Mouse (Mus musculus) embryo, embryonic 9.5 days (tissue): ENCODE measurements around the gene Utp11.
A peak's percentile ranks its signal among the peaks of the same experiment; 100 is the strongest.
"Not testable (repeated sequence)": the region's sequence is repeated elsewhere in the genome, so short reads cannot be mapped to it uniquely, and the experiment has no call there.

Experiments
- DNase-seq: peaks from one replicate; pipeline ENCODE4 v3.0.0-alpha.2; 2017; ENCODE audit errors: extremely low spot score

Gene Utp11

DNA sequence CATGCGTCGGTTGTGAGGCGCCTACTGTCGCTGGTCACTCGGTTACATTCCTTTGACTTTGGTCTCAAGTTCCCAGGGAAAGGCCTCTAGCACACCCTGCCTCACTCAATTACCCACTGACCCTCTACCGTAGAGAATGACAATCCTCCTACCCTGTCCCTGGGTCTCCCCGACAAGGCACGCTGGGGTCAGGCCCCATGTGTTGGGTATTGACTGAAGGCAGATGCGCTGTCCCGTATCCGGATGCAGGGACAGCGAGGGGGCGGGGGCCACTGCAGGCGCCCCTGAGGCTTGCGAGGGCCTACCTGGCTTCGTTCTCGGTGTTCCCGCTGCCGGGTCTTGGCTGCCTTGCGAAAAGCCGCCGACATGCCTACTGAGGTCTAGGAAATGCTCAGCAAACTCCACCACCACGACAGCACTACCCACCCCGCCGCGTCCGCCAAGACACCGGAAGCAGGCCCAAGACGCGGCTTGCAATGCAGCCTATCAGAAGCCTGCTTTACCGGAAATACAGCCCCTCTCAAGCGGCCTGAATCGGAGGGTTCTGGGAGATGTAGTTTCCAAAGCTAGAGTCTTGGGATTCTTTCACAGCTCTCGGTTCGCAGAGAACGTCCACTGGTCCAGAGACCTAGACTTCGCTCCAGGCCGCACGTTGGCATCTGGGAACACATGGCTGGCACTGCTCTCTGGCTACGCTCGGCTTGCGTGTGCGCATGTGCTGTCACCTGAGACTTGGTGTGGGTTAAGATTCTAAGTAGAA is at the start of gene Utp11:
Utp11 (minus strand) TSS at position 466 of the 760 bp plus-strand sequence.
- DNase-seq: peak; percentile 84

DNA sequence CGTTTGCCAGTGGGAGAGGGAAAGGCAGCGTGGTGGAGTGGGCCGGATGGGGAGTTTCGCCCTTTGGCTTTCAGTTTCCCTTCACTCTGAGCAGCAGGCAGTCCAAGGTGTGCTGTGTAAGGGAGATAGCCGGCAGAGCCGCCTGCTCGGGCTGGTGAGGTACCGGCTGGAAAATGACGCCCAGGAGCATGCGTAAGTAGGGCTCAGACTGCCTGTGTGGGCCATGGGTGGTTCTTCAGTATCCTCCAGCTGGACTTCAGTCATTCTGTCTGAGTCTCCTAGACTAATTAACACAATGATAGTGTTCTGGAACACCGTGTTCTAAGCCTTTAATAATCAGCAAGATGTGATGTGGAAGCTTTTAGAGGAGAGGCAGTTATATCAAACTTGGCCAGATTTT is 49.4 kb upstream of the Utp11 start:
- DNase-seq: no peak

DNA sequence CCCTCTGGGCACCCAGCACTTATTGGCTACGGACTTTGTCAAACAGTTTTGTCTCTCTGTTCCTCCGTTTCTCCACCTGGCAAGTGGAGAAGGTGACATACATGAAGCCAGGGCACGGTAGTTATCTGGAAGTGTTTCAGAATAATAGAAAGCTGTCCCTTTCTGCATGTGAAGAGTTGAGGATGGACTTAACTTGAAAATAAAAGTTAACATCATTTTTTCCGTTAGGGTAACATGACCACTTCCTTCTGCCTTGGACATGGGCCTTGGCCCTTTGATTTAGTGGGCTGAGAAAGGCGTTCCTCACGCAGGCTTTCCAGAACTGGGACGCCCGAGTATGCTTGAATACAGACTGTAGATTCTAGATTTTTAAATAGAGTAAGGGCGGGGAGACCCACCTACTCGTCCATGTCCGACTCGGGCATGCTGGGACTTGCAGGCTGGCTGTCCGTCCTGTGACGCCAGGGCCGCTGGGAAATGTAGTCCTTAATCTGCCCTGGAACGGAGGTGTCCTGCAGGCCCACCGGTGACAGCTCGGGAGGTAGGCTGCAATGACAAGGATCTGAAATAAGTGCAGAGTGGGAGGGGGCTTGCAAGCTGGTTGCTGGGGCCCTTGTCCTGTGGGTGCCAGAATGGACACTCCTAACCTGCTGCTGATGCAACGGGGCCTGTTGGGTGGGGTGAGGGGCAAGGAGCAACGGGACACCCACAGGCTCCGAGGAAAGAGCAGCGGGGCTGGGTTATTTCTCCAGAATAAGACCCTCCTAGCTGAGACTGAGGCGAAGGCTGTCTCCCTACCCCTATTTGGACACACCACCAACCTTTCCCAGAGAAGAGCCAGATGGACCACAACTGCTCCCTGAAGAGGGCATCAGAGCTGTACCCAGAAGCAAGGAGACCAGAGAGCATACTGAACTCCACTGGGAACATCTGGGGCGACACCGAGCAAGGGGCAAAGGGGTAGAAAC is 48.3 kb upstream of the Utp11 start, which contains the start of gene Inpp5b:
Inpp5b (plus strand) TSS at position 475 of the 968 bp plus-strand sequence.
- DNase-seq: peak; percentile 78

DNA sequence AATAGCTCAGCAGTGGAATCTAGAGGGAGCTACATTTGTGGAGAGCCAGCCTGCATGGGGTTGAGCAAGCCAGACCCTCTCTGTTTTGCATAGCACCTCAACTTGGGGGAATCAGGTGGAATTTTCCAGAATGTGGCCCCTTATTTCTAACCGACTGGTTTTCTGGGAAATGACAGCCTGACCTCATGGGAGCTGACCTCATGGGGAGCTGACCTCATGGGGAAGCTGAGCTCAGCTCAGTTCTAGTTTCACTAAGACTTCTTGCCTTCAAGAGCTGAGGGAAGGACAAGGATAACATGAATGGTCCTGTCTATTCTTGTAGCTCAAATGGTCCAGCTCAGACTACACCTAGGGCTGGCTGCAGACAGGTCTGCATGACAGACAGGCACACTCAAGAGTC is 45.4 kb upstream of the Utp11 start:
- DNase-seq: no peak

DNA sequence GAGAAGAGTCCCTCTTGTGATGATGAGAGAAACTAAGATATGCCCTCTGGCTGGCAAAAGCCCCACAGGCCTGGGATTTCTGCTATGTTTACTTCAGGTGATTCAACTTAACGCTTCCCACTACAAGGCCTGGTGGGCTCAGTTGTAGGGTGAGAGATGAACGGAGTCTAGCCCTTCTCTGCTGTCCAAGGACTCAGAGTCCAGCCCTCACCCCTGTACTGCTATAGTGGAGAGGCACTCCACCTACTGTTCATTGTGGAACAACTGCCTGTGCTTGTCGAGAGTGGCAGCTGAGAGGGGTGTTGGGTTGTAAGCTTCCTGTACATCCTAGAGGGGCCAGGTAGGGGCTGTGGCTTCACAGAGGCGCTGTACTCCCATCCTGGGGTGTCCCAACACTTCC is 44.6 kb upstream of the Utp11 start:
- no peak for DNase-seq

DNA sequence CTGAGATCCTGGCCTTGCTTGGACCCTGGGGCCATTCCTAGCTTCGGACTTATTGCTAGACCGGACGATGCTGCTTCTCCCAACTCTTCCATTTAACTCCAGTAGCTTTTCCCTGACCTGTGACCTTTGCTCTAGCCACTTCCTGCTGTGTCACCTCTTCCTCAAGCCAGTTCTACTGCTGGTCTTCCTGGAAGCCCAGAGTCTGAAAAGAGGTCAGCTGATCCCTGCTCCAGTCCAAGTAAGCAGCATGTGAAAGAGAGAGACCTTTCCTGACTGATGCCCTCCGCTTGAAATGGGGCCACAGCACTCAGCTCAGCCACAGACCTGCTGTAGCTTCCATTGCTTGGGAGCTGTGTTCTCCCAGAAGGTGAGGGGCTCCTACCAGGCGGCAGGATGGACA is 44.1 kb upstream of the Utp11 start:
- no peak for DNase-seq

DNA sequence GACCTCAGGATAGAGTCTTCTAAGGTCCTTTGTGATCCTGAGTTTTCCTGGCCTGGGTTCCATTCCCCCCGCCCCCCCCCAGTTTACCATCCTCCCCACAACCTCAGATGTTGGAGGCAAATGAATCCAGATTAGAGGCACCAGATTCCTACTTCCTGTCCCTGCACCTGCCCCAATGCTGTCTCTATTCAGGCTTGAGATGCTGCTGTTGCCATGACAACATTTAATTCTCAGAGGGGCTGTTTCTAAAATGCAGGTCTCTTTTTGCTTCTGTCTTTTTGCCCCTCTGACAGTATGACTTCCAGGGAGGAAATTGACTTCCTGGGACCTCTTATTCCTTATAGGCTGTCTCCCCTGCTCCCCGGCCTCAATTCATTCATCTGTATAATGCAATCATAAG is 43.6 kb upstream of the Utp11 start:
- DNase-seq: no peak

DNA sequence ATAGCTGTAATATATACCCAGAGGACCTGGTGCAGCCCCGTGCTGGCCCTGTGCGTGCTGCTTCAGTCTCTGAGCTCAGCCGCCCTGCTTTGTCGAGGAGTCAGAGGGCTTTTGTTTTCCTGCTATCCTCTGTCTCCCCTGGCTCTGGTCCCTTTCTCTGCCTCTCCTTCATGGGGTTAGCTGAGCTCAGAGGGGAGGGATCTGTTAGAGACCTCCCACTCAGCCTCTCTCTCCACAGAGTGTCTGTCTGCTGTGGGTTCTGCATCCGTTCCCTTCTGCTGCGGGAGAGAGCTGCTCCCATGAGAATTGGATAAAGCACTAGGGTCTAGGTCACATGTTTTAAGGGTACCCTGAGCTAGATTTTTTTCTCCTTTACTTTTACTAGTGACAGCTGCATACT is 32.7 kb upstream of the Utp11 start:
- no peak for DNase-seq

DNA sequence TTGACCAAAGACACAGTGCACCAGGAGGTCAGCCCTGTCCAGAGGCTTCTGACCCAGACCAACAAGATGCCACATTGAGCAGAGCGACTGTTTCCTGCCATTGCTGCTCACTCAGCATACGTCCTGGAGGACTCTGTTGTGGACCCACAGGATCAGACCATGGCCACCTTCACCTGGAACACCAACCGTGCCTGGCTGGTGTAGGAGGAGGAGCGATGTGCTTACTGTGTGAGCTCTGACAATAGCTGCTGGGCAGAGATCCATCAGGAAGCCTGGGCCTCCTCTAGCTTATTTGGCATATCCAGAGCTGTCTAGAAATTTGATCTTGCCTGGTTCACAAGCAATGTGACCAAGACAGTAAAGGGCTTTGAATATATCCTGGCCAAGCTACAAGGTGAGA is 25.7 kb upstream of the Utp11 start:
- no peak for DNase-seq

DNA sequence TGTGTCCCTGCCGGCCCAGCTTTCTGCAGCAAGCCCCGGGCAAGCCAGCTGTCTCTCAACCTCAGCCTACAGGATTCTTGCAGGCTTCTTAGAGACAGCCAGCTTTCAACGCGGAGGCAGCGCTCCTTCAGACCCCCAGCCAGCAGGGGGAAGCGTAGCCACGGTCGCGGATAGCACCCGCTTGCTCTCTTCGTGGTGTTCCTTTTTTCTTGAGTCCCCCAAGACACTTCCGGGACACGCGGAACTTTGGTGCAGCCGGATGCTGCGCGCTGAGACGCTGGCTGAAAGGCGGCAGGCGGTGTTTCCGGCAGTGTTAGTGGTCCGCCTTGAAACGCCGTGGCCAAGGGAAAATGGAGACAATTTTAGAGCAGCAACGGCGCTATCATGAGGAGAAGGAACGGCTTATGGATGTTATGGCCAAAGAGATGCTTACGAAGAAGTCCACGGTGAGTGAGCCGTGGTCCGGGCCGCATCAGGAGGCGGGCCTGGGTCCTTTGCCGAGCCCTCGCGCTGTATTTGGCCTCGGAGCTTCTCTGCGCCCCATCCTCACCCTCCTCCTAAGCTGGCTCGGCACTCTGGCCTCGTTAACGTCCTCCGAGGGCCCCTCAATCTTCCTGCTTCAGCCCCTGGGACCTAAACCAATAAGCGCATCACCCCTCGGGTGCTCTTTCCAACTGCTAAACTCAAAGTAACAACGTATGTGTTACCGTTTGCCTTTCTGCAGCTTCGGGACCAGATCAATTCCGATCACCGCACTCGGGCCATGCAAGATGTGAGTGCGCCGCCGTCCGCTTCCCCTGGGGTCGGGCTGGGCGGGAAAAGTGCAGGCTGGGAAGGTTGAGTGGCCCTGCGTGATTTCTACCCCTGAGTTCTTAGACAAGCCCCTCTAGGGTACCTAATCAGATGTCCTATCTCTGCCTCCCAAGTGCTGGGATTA is 21.4 kb upstream of the Utp11 start, which contains the start of gene Sf3a3:
Sf3a3 (plus strand) TSS at position 232 of the 937 bp plus-strand sequence.
- peak; percentile 96 for DNase-seq

DNA sequence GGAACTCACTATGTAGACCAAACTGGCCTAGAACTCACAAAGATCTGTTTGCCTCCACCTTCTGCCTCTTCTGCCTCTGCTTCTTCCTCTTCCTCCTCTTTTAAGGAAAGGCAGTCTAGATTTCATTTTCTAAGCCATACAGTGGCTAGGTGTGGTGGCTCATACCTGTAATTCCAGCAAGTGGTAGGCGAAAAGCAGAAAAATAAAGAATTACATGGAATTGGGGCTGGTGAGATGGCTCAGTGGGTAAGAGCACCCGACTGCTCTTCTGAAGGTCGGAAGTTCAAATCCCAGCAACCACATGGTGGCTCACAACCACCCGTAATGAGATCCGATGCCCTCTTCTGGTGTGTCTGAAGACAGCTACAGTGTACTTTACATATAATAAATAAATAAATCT is 20.4 kb upstream of the Utp11 start:
- not testable (repeated sequence) for DNase-seq

DNA sequence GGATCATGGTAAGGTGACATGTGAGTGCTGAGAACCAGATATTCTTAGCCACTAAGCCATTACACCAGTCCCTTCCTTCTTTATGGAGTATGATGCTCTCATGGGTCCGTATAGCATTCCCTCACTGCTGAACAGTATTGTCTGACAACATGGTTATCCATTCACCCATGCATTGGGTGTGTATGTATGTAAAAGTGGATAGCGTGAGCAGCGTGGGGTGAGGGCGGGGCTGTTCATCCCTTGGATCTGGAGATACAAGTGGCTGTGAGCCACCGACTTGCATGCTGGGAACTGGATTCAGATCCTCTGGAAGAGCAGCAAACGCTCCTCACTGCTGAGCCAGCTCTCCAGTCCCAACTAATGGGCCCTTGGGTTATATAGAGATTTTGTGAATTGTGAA is 19.2 kb upstream of the Utp11 start:
- no peak for DNase-seq

DNA sequence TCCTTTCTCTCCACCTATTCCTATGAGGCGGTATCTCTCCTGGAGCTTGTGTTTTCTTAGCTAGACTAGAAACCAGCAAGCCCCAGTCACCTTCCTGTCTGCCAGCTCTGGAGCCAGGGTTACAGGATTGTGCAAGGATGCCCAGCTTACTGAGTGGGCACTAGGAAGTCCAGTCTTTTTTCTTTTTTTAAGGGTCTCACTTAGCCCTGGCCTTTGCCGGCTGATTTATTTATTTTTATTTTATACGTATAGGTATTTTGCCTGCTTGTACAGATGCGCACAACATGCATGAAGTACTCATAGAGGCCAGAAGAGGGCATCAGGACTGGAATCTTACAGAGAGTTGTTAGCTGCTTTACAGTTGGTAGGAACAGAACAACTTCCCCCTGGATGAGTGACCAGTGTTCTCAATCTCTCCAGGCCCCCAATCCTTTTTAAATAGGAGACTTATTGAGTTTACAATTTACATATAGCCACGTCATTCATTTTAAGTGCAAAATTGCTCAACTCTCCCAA is 17.4 kb upstream of the Utp11 start:
- DNase-seq: peak; percentile 63

DNA sequence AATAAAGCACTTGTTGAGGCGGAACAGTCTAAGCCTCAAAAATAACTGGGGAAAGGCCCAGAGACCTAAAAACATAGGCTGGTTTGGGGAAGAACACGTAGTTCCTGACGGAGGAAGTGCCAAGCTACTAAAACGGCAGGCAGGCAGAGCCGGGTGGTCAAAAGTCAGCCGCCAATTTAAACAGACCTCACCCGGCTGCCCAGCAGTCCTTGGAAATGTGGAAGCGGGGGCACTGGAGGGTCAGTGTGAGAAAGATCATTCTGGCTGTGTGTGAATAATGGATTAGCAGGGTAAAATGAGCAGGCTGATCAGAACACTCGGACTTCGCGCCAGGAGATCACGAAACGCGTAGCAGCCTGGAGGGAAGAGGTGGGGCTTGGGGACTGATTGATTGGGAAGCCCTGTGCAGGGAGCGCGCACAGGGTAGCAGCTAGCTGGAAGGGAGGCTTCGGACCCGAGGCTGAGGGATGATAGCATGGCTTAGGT is 16.6 kb upstream of the Utp11 start:
- peak; percentile 73 for DNase-seq

DNA sequence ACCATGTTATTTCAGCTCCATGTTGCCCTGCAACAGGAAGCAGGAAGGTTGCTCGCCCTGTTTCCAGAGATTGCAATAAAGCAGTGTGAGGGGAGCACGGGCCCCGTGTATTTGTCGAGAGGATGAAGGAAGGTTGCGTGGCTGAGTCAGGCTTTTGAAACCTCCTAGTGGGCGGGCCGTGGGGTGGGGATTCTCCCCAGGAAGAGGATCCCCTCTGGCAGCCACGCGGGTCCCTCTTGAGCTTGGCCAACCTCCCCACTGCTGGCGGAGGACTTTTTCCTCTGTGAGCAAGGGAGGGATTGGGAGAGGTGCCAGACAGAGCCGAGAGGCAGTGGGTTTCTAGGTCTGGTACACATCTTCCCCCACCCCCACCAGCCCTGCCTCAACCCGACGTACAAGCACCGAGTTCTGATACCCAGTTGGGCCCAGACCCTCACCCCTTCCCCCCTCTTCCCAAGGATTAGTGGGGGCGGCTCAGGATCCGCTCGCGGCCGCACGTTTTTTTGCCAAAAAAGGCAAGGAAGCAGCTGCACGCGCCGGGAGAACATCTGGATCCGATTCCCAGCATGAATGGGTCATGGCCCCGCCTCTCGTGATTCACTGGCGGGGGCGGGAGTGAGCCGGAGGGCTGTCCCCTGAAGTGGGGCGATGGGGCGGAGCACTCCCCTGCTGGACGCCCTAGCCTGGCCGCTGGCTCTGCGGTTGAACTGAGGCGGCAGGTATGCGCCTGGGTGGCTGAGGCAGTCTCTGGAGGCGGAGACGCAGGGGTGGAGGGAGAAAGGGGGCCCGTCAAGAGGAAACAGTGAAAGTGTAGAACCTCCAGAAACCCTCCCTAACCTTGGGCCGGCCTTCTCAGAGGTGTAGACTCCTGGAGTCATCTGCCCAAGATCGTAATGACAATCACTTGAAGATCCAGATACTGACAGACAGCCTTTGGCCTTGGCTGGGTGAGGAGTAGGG is 15.4 kb upstream of the Utp11 start:
- DNase-seq: peak; percentile 94

DNA sequence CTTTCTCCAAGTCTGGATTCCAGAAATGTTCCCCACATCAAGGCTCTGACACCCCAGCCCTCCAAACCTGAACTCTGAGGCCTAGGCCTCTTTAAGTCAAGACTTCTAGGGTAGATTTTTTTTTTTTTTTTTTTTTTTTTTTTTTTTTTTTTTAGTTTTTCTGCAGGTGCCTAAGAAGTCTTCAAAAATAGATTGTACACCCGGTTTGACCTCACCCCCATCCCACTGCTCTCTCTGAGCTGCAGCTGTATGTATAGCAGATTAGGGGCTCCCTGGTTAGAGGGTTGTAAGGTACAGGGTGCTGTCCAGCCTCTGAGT is 14.8 kb upstream of the Utp11 start:
- not testable (repeated sequence) for DNase-seq

DNA sequence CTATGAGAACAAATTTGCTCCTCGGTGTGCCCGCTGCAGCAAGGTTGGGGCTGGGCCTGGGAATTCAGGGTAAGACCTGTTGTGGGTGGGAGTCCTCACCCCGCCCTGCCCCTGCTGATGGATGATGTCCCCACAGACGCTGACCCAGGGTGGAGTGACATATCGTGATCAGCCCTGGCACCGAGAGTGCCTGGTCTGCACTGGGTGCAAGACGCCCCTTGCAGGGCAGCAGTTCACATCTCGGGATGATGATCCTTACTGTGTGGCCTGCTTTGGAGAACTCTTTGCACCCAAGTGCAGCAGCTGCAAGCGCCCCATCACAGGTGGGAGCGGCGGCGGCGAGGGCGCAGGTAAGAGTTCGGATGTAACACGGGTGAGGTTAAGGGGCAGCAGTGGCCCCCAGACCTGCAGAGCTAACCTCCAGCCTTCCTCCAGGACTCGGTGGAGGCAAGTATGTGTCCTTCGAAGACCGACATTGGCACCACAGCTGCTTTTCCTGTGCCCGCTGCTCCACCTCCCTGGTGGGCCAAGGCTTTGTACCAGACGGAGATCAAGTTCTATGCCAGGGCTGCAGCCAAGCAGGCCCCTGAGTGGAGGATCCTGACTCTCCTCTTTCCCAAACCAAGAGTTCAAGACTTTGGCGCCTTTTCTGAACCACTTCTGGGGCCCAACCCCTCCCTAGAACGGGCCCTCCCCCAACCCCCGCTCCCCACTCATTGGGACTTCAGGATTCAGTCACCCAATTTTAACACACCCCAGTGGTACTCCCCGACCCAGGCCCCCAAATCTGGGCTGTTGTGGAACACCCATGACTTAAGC is 14.2 kb upstream of the Utp11 start:
- not testable (repeated sequence) for DNase-seq

DNA sequence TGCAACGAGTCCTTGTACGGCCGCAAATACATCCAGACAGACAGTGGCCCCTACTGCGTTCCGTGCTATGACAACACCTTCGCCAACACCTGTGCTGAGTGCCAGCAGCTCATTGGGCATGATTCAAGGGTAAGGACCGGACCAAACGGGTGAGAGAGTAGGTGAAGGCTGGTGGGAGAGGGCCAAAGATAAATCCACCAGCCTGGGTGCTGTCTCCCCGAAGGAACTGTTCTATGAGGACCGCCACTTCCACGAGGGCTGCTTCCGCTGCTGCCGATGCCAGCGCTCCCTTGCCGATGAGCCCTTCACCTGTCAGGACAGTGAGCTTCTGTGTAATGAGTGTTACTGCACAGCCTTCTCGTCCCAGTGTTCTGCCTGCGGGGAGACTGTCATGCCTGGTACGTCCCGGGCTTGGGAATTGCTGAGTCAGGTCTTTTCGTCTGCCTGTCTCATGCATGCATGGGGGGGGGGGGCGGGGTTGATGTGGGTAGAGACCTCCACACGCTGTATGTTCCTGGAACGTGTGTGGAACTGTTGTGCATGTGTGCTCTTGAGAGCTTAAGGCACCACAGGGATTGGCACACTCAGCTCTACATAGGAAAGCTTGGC is 12.4 kb upstream of the Utp11 start:
- no peak for DNase-seq
